Mouse (Mus musculus) embryonic facial prominence, embryonic 11.5 days (tissue): ENCODE data around the gene Taldo1. TPM values are rescaled to one million over a fixed set of nuclear protein-coding genes. Genes with fewer than 3 reads are reported as not detected.
"Not testable (repeated sequence)": the region's sequence is repeated elsewhere in the genome, so short reads cannot be mapped to it uniquely, and the experiment has no call there.

Experiments
- ATAC-seq: fragments of 200-750 bp; cut with Nextera tagmentation; replicated peaks from 2 replicates; pipeline ENCODE4 v1.8.0; 2017; ENCODE audit warnings: low read depth; ENCODE audit not compliant: insufficient number of reproducible peaks, low FRiP score, low TSS enrichment
- DNase-seq: peaks from one replicate; pipeline ENCODE4 v3.0.0-alpha.2; 2015; ENCODE audit warnings: low spot score
- H3K27ac ChIP-seq: fragments of 300-500 bp; sonication (generic); replicated peaks from 2 replicates; pipeline ENCODE4 v1.5.1; 2014; ENCODE audit warnings: mild to moderate bottlenecking, low read depth, low read length, control low read depth
- H3K27me3 ChIP-seq: fragments of 300-500 bp; sonication (generic); 2 replicates; pipeline ENCODE4 v1.6.1; 2014; ENCODE audit warnings: mild to moderate bottlenecking, low read length, moderate library complexity, mixed read lengths; ENCODE audit not compliant: control insufficient read depth, insufficient read depth
- H3K36me3 ChIP-seq: fragments of 300-500 bp; sonication (generic); replicated peaks from 2 replicates; pipeline ENCODE4 v1.6.1; 2014; ENCODE audit warnings: low read depth, mild to moderate bottlenecking, low read length, moderate library complexity, mixed read lengths; ENCODE audit not compliant: control insufficient read depth, insufficient read depth
- H3K4me1 ChIP-seq: fragments of 300-500 bp; sonication (generic); 2 replicates; pipeline ENCODE4 v1.6.1; 2014; ENCODE audit warnings: low read length, mixed read lengths; ENCODE audit not compliant: control insufficient read depth, insufficient read depth
- H3K4me2 ChIP-seq: fragments of 300-500 bp; sonication (generic); 2 replicates; pipeline ENCODE4 v1.6.1; 2014; ENCODE audit warnings: low read depth, mild to moderate bottlenecking, control low read depth, low read length, moderate library complexity
- H3K4me3 ChIP-seq: fragments of 300-500 bp; sonication (generic); 2 replicates; pipeline ENCODE4 v1.5.1; 2014; ENCODE audit warnings: low read depth, low read length, control low read depth
- H3K9ac ChIP-seq: fragments of 300-500 bp; sonication (generic); replicated peaks from 2 replicates; pipeline ENCODE4 v1.6.1; 2014; ENCODE audit warnings: mild to moderate bottlenecking, control low read depth, low read length
- H3K9me3 ChIP-seq: fragments of 300-500 bp; sonication (generic); replicated peaks from 2 replicates; pipeline ENCODE4 v1.6.1; 2016; ENCODE audit warnings: mild to moderate bottlenecking, low read length, inconsistent platforms, mixed read lengths; ENCODE audit not compliant: control insufficient read depth
- WGBS: fragments of 180-500 bp; shearing (Covaris S2); extraction: QIAGEN DNeasy Blood & Tissue Kit; methylation state at CpG from one replicate; pipeline ENCODE4 v1.1.7; 2014; 5-methylcytosine and 5-hydroxymethylcytosine counted together
- polyA plus RNA-seq: library from polyadenylated mRNA; unstranded; fragments of >200 nt; fragmentation: Nextera tagmentation; extraction: Ambion mirVana; gene quantifications from 2 replicates; pipeline ENCODE4 v1.2.1, GENCODE M21; 2014

The Taldo1 gene
- polyA plus RNA-seq, 1 experiment from 2014 or later, result 364 TPM

- 90% methylated on average over 13 of the region's 13 CpGs for WGBS
- peak overlapping the region; percentile 72 for H3K9ac ChIP-seq
- ATAC-seq (no peak), DNase-seq (no peak)
- no peak overlapping the region for H3K4me3 ChIP-seq
- H3K36me3 ChIP-seq, result no peaks in the 10 kb centered on the region; the same call in none of the 2 replicates
- no peaks in the 10 kb centered on the region for H3K9me3 ChIP-seq
- H3K4me2 ChIP-seq, result peak overlapping the region; percentile 84; the same call in 1 of the 2 replicates
- no peaks in the 10 kb centered on the region for H3K27me3 ChIP-seq
- peaks cover 7% of the 10 kb centered on the region; the same call in 1 of the 2 replicates for H3K4me1 ChIP-seq
- no peak overlapping the region for H3K27ac ChIP-seq
Measured at GRCm38 (mm10) chr7:141442199-141442598, 50.2 kb downstream of the Taldo1 start.

DNA sequence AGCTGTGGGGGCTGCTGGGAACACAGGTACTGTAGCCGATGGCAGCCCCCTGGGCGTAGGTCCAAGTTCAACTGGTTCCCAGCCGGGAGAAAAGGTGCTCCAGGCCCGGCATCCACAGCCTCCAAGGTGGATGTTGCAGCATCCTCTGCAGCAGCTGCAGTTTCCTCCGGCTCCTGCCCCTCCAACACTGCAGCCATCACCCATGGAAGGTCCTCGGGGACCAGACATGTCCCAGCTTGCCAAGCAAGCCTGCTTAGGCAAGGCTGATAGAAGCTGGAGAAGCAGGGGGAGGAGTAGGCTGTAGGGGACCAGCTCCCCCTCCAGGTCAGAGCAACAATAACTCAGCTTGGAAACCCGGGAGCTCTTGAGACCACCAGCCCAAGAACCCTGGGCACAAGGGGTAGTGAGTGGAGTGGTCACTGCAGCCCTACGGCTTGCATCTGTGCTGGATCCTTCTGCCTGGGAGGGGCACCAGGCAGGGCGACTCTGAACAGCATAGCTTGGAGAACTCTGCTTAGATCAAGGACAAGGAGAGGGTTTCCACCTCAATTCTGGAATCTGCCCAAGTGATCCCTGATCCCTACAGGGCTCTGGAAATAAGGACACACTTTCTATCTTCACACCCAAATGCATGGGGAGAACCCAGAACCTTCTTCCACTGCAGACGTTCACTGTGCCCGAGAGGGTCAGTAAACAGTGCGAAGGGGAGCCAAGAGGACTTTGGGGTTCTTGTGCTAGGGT is 51.3 kb downstream of the Taldo1 start:
- Histone ChIP-seq H3K4me3 (peak overlapping the region; percentile 49), H3K4me2 (peak overlapping the region; percentile 84), H3K27me3 (no peaks in the 10 kb centered on the region), H3K9ac (peak overlapping the region; percentile 72), H3K9me3 (no peaks in the 10 kb centered on the region), H3K36me3 (no peaks in the 10 kb centered on the region; the same call in none of the 2 replicates), H3K27ac (0 out of 2 replicates have a peak overlapping the region, but pooled peaks have one; percentile 32), H3K4me1 (peaks cover 7% of the 10 kb centered on the region; the same call in 1 of the 2 replicates)
- peak; percentile 71 for DNase-seq
- ATAC-seq, result no peak
- WGBS, result 26% methylated on average over 12 of the region's 12 CpGs

DNA sequence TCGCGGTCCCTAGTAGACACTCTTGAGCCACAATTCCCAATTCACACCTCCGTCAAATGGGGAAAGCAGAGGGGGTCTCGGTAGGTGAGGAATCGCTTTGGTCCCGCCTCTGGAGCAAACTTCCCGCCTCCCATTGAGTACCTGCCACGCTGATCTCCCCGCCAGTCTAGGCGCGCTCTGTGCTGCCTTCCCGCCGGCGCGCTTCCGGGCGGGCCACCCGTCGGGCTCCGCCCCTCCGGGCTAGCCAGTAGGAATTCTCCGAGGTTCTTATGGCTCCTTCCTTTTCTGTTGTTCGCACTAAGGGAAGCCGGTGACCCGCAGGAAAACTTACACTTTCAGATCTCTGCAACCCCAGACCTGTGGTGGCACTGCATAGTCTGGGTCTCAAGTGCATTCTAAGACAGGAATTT is 51.8 kb downstream of the Taldo1 start, which contains the start of gene Pidd1:
Gene Pidd1, minus strand, starts transcription at position 198 of the 410 bp plus-strand sequence.
- Histone ChIP-seq H3K27ac (0 out of 2 replicates have a peak within 1 kb of the TSS, but pooled peaks have one; percentile 32), H3K4me3 (peak within 1 kb of the TSS; percentile 49), H3K36me3 (no peaks in the 10 kb centered on the region; the same call in none of the 2 replicates), H3K9ac (peak within 1 kb of the TSS; percentile 72), H3K27me3 (no peaks in the 10 kb centered on the region), H3K4me2 (peak within 1 kb of the TSS; percentile 84), H3K9me3 (no peaks in the 10 kb centered on the region), H3K4me1 (peaks cover 7% of the 10 kb centered on the region; the same call in 1 of the 2 replicates)
- WGBS, result under 1% methylated on average over 24 of the region's 25 CpGs
- ATAC-seq (peak; percentile 35), DNase-seq (peak; percentile 91)

- not testable (repeated sequence) for H3K4me2 ChIP-seq, H3K36me3 ChIP-seq, H3K9me3 ChIP-seq, DNase-seq, ATAC-seq, H3K4me3 ChIP-seq, H3K27ac ChIP-seq, H3K4me1 ChIP-seq, H3K27me3 ChIP-seq, H3K9ac ChIP-seq
- 85% methylated on average over 3 of the region's 3 CpGs for WGBS
Measured at GRCm38 (mm10) chr7:141446374-141446773, 54.4 kb downstream of the Taldo1 start.

DNA sequence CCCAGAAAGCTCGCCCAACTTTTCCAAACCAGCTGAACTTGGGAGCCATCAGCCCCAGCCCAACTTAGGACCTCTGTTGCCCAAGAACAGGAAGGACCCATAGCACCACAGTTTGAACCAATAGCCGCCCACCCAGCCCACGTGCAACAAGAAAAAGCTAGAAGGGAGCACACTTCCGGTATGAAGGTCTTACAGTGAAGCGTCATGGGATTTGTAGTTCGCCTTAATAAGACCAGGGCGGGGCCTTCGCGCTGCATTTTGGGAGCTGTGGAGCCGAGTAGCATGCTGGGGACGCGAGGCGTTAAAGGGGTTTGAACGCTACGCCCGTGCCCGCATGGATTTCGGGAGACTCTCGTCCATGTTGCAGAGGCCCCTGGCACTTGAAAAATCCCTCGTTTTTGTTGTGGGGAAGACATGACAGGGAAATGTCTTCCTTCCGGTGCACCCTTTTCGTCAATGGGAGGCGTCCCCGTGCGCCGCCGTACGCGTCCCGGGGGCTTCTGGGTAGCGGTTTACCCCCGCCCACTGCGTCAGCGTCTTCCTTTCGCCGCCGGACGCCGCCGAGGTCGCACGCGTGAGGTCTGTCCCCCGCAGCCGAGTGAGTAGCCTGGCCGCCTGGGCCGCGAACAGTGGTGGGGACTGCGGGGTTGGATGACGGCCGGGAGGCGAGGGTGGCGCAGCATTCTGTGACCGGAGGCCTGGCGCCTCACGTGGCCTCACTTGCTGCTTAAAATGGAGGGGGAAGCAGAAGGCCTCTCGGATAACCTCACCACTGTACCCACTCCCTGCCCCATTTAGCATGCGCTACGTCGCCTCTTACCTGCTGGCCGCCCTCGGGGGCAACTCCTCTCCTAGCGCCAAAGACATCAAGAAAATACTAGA is 55.4 kb downstream of the Taldo1 start, which contains the start of gene Rplp2:
Gene Rplp2, plus strand, starts transcription at position 261 of the 882 bp plus-strand sequence.
- peak within 1 kb of the TSS; percentile 48 for H3K27ac ChIP-seq
- H3K27me3 ChIP-seq, result no peaks in the 10 kb centered on the region
- H3K4me3 ChIP-seq, result peak within 1 kb of the TSS; percentile 85
- H3K36me3 ChIP-seq, result 0 out of 2 replicates have a peak, but pooled peaks cover 3% of the 10 kb centered on the region
- peak within 1 kb of the TSS; percentile 49 for H3K4me2 ChIP-seq
- no peaks in the 10 kb centered on the region for H3K9me3 ChIP-seq
- DNase-seq (peak; percentile 96), ATAC-seq (peak; percentile 77)
- WGBS, result under 1% methylated on average over 63 of the region's 63 CpGs
- H3K4me1 ChIP-seq, result peaks cover 7% of the 10 kb centered on the region; the same call in 1 of the 2 replicates
- peak within 1 kb of the TSS; percentile 89 for H3K9ac ChIP-seq

GRCm38 (mm10) chr7:141451928-141452327 is 59.9 kb downstream of the Taldo1 start:
- Histone ChIP-seq H3K4me3 (no peak overlapping the region), H3K36me3 (0 out of 2 replicates have a peak, but pooled peaks cover 3% of the 10 kb centered on the region), H3K9ac (no peak overlapping the region), H3K4me1 (peaks cover 4% of the 10 kb centered on the region; the same call in 1 of the 2 replicates), H3K27me3 (no peaks in the 10 kb centered on the region), H3K27ac (no peak overlapping the region), H3K4me2 (no peak overlapping the region), H3K9me3 (no peaks in the 10 kb centered on the region)
- DNase-seq (no peak), ATAC-seq (no peak)
